Mouse (Mus musculus) heart, embryonic 14.5 days (tissue): ENCODE measurements around the gene Ipcef1. TPM values are rescaled to one million over a fixed set of nuclear protein-coding genes. Genes with fewer than 3 reads are reported as not detected.

Experiments
- ATAC-seq: fragments of 200-750 bp; cut with Nextera tagmentation; 2 replicates; pipeline ENCODE4 v1.8.0; 2017; ENCODE audit warnings: low read depth, moderate TSS enrichment; ENCODE audit not compliant: insufficient number of reproducible peaks, insufficient read depth, low FRiP score
- H3K27ac ChIP-seq, 2 experiments: fragments of 200-500 bp in 1 of 2; fragments of 300-500 bp in 1 of 2; sonication (generic) in 1 of 2; replicated peaks in 1 of 2; 2 replicates each; pipeline ENCODE4 v1.5.1; 2012 to 2014; ENCODE audit warnings: low read depth in 2 of 2, low read length in 2 of 2, control low read depth in 1 of 2, mild to moderate bottlenecking in 1 of 2, mixed read lengths in 1 of 2; ENCODE audit not compliant: control insufficient read depth in 1 of 2, insufficient read depth in 1 of 2
- H3K27me3 ChIP-seq: fragments of 300-500 bp; sonication (generic); 2 replicates; pipeline ENCODE4 v1.6.1; 2014; ENCODE audit warnings: mild to moderate bottlenecking, low read length, control low read depth; ENCODE audit not compliant: control insufficient read depth, insufficient read depth
- H3K36me3 ChIP-seq: fragments of 300-500 bp; sonication (generic); 2 replicates; pipeline ENCODE4 v1.6.1; 2014; ENCODE audit warnings: mild to moderate bottlenecking, control low read depth, low read length, mixed read lengths; ENCODE audit not compliant: control insufficient read depth, insufficient read depth
- H3K4me1 ChIP-seq, 2 experiments: fragments of 200-500 bp in 1 of 2; fragments of 300-500 bp in 1 of 2; sonication (generic) in 1 of 2; 2 replicates each; pipeline ENCODE4 v1.6.1; 2012 to 2014; ENCODE audit warnings: low read length in 2 of 2, control low read depth in 1 of 2, mixed read lengths in 1 of 2; ENCODE audit not compliant: control insufficient read depth in 2 of 2, insufficient read depth in 2 of 2
- H3K4me2 ChIP-seq: fragments of 300-500 bp; sonication (generic); 2 replicates; pipeline ENCODE4 v1.6.1; 2014; ENCODE audit warnings: mild to moderate bottlenecking, low read length
- H3K4me3 ChIP-seq, 2 experiments: fragments of 200-500 bp in 1 of 2; fragments of 300-500 bp in 1 of 2; sonication (generic) in 1 of 2; 2 replicates each; pipeline ENCODE4 v1.5.1; 2012 to 2014; ENCODE audit warnings: low read length in 2 of 2, mild to moderate bottlenecking in 2 of 2, control low read depth in 1 of 2, low read depth in 1 of 2, moderate library complexity in 1 of 2; ENCODE audit not compliant: control insufficient read depth in 1 of 2, insufficient read depth in 1 of 2
- H3K9ac ChIP-seq: fragments of 300-500 bp; sonication (generic); 2 replicates; pipeline ENCODE4 v1.6.1; 2014; ENCODE audit warnings: mild to moderate bottlenecking, low read length
- H3K9me3 ChIP-seq: fragments of 300-500 bp; sonication (generic); 2 replicates; pipeline ENCODE4 v1.6.1; 2016; ENCODE audit warnings: low read length, control low read depth; ENCODE audit not compliant: control insufficient read depth
- WGBS: fragments of 180-500 bp; shearing (Covaris S2); extraction: QIAGEN DNeasy Blood & Tissue Kit; methylation state at CpG from one replicate; pipeline ENCODE4 v1.1.7; 2014; 5-methylcytosine and 5-hydroxymethylcytosine counted together
- polyA plus RNA-seq: library from polyadenylated mRNA; unstranded; fragments of >200 nt; fragmentation: Nextera tagmentation; extraction: Ambion mirVana; gene quantifications from 2 replicates; pipeline ENCODE4 v1.2.1, GENCODE M21; 2014

Ipcef1 gene
- polyA plus RNA-seq, 1 experiment from 2014 or later, result not detected

DNA sequence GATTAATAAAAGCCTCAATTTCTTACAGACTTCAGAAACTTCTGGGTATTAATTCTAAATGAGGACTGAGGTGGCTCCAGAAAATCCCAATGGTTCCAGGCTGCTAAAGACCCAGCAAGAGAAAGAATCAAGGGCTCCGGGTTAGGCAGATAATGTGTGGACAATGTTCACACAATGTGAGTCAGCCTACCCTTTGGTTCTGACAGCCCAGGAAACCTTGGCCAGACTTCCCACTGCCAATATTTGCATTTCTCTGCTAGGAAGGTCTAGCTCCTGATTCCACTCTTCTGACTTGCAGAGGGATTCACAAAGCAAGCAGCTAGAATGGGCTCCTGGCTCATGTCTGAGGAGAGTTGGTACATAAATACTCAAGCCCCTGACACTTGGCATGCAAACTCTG lies 83.9 kb downstream of the Ipcef1 start:
- H3K4me1 ChIP-seq, result no peaks in the 10 kb centered on the region
- ATAC-seq, result no peak
- no peaks in the 10 kb centered on the region for H3K27me3 ChIP-seq
- no peaks in the 10 kb centered on the region for H3K36me3 ChIP-seq
- no peak overlapping the region for H3K4me3 ChIP-seq
- 67% methylated on average over 1 of the region's 1 CpGs for WGBS
- H3K9me3 ChIP-seq, result no peaks in the 10 kb centered on the region
- no peak overlapping the region for H3K4me2 ChIP-seq
- no peak overlapping the region for H3K9ac ChIP-seq
- no peak overlapping the region for H3K27ac ChIP-seq

DNA sequence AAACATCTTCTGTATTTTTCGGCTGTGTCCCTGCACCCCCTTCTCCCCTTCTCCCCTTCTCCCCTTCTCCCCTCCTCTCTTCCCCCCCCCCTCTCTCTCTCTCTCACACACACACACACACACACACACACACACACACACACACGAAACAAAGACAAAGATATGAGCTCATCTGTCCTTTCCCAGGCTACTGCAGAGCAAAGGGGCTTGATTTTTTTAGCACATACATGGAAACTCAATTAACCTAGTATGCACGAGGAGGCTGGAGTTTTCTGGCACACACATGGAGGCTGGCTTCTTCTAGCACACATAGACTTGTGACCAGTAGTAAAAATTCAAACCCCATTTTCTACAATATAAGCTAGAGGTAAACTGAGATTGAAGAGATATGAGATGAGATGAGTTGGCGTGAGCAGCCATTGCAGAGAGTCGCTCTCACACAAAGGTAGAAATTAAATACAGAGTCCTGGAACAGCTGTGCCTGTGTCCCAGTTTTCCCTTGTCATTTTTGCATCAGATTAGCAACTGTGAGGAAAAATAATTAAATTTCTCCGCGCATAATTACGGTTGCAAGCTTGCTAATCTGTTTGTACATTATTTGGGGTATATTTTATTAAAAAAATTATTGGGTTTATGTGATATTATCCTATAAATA lies 84.6 kb downstream of the Ipcef1 start:
- Histone ChIP-seq H3K4me3 (no peak overlapping the region), H3K27me3 (no peaks in the 10 kb centered on the region), H3K36me3 (no peaks in the 10 kb centered on the region), H3K4me2 (no peak overlapping the region), H3K9me3 (no peaks in the 10 kb centered on the region), H3K27ac (no peak overlapping the region), H3K9ac (no peak overlapping the region), H3K4me1 (no peaks in the 10 kb centered on the region)
- WGBS, result 80% methylated on average over 8 of the region's 8 CpGs
- ATAC-seq, result no peak

DNA sequence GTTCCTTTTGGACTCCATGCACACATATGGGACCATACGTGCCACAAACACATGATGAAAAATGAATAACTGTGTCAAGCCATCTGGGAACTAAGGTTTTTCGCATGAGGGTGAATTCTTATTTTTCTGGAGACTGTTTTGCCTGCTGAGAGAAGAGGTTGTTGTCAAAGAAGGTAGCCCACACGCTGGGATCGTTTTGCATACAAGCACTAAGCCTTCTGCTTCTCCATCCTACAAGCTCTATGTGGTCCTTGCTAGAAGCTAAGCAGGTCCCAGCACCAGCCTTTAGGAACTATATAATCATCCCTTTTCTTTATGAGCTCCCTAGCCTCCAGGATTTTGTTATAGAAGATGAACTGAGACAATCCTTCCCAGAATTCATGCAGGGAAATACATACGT lies 93.5 kb downstream of the Ipcef1 start:
- no peak overlapping the region for H3K4me3 ChIP-seq
- 65% methylated on average over 5 of the region's 5 CpGs for WGBS
- no peaks in the 10 kb centered on the region for H3K27me3 ChIP-seq
- H3K9me3 ChIP-seq, result no peaks in the 10 kb centered on the region
- H3K4me1 ChIP-seq, result no peaks in the 10 kb centered on the region
- no peak overlapping the region for H3K9ac ChIP-seq
- H3K36me3 ChIP-seq, result no peaks in the 10 kb centered on the region
- ATAC-seq, result no peak
- H3K27ac ChIP-seq, result no peak overlapping the region
- no peak overlapping the region for H3K4me2 ChIP-seq

DNA sequence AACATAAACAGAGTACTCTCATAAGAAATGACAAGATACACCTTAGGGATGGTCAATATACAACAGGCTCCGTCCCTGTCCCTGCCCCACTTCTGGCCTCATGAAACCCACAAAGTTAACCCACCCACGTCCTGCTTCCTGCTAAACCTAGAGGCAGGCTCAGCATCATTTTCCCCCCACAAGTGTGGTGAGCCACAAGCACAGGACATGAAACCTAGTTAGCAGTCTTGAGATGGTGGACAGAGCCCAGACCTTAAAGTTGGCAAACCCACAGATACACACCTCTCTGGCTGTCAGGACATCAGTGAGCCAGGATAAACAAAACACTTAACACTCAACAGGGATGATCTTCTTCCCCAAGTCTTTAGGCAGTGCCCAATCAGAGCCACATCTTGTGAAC lies 95.9 kb downstream of the Ipcef1 start:
- Histone ChIP-seq H3K4me3 (no peak overlapping the region), H3K4me2 (no peak overlapping the region), H3K27ac (no peak overlapping the region), H3K9ac (no peak overlapping the region), H3K36me3 (no peaks in the 10 kb centered on the region), H3K9me3 (no peaks in the 10 kb centered on the region), H3K4me1 (no peaks in the 10 kb centered on the region), H3K27me3 (no peaks in the 10 kb centered on the region)
- WGBS, result 77% methylated on average over 2 of the region's 2 CpGs
- ATAC-seq, result no peak

DNA sequence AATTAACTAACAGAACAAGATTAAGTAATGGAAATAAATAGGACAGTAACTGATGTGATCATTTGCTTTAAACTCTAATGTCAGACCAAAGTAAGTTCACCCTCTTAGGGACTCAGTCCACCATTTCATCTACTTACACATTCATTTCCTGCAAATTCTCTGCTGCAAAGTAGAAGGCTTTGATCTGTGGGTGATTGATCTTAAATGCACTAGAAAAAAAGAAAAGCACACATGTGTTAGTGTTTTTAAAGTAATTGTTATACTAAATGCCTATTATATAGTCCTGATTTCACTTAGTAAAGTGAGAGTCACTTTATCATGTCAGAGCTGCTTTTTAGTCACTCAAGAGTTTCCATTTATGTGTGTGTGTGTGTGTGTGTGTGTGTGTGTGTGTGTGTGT lies 97.7 kb downstream of the Ipcef1 start:
- Histone ChIP-seq H3K27ac (no peak overlapping the region), H3K4me1 (no peaks in the 10 kb centered on the region)

DNA sequence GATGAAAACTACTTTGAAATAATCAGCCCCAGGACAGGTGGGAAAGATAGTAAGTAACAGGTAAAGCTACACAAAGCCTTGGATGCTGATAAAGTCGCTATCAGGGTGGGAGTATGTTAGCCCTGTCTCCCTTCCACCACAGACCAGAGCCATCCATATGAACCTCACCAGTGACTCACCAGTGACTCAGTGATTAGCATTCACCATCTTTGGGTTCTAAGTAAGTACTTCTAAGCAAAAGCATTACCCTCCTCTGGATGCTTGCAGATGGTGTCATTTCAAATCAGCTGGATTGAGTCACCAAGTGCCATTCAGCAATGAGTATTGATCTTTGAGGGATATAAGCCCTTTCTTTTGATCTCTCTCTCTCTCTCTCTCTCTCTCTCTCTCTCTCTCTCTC lies 99.2 kb downstream of the Ipcef1 start:
- no peak for ATAC-seq
- Histone ChIP-seq H3K27ac (no peak overlapping the region), H3K4me2 (no peak overlapping the region), H3K9ac (no peak overlapping the region), H3K4me1 (no peaks in the 10 kb centered on the region), H3K36me3 (no peaks in the 10 kb centered on the region), H3K4me3 (no peak overlapping the region), H3K27me3 (no peaks in the 10 kb centered on the region), H3K9me3 (no peaks in the 10 kb centered on the region)
- 33% methylated on average over 1 of the region's 1 CpGs for WGBS

More for the DNA sequence above, 97.7 kb downstream of the Ipcef1 start:
- no peaks in the 10 kb centered on the region for H3K27me3 ChIP-seq
- ATAC-seq, result no peak
- no peaks in the 10 kb centered on the region for H3K9me3 ChIP-seq
- H3K36me3 ChIP-seq, result no peaks in the 10 kb centered on the region
- no peak overlapping the region for H3K9ac ChIP-seq
- H3K4me2 ChIP-seq, result no peak overlapping the region
- no peak overlapping the region for H3K4me3 ChIP-seq

DNA sequence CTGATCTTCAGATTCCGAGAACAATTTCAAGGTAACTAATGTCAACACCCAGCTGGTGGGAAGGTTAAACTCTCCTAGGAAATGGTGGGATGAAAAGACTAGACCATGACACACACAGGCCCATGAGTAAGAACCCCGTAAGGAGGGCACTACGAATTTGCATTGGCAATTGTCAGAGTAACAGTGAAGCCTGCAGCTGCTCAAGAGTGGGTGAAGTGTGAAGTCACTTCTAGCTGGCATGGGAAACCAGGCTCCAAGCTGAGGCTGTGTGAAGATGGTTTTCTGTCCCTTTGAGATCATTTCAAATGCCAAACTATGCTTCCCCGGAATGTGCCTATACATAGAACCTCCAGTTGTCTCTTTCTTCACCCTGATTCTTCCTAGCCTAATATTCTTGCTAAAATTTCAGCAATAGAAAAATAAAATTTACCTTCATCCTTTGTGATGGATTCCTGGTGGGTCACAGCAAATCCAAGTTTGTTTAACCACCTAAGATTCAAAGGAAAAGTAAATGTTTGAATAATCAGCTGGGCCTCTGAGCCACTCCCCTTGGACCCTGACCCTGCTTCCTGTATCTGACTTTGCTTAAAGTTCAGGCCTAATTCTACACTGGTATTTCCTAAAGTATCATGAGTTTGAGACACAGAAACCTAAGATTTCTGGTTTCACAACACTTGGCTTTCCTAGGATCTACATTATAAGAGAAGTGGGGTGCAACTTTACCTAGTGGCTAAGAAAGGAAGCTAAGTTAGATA lies 115.4 kb downstream of the Ipcef1 start:
- Histone ChIP-seq H3K9me3 (no peaks in the 10 kb centered on the region), H3K27me3 (no peaks in the 10 kb centered on the region), H3K4me2 (no peak overlapping the region), H3K4me1 (no peaks in the 10 kb centered on the region), H3K4me3 (no peak overlapping the region), H3K36me3 (no peaks in the 10 kb centered on the region), H3K27ac (no peak overlapping the region), H3K9ac (no peak overlapping the region)
- no peak for ATAC-seq
- 84% methylated on average over 4 of the region's 4 CpGs for WGBS

DNA sequence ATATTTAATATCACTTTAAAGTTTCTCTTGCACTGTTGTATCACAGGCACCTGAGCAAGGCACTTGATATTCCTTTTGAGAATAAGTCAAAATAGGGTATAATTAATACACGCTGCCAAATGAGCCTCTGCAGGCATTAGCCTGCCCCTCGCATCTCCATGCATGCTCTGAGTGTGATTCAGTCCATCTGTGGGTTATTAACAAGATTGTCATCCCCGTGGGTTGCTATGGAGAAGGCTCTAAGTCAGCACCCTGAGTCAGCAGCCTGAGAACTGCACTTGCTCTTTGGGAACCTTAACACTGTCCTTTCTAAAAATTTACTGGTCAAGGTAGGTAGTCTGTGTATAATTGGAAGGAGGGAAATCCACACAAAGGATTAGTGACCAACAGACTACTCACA lies 117.5 kb downstream of the Ipcef1 start:
- Histone ChIP-seq H3K27ac (no peak overlapping the region), H3K27me3 (no peaks in the 10 kb centered on the region), H3K4me2 (no peak overlapping the region), H3K9me3 (no peaks in the 10 kb centered on the region), H3K36me3 (no peaks in the 10 kb centered on the region), H3K4me3 (no peak overlapping the region), H3K9ac (no peak overlapping the region), H3K4me1 (no peaks in the 10 kb centered on the region)
- ATAC-seq, result no peak
- WGBS, result 72% methylated on average over 3 of the region's 3 CpGs
